Mouse (Mus musculus) lung, postnatal 10 days (tissue): Measurements from ENCODE around the gene Kcnip4.

Experiments
- DNase-seq: peaks from one replicate; pipeline ENCODE4 v3.0.0; 2021

Kcnip4 gene

GRCm38 (mm10) chr5:49241708-49242107 is 283.0 kb downstream of the Kcnip4 start:
- DNase-seq = no peak

- DNase-seq = no peak
Observed at GRCm38 (mm10) chr5:49201164-49201756, 323.4 kb downstream of the Kcnip4 start.

- no peak for DNase-seq
Observed at GRCm38 (mm10) chr5:49188236-49188635, 336.5 kb downstream of the Kcnip4 start.

GRCm38 (mm10) chr5:49150116-49150811 is 374.4 kb downstream of the Kcnip4 start:
- DNase-seq = no peak

GRCm38 (mm10) chr5:49149684-49150083 is 375.0 kb downstream of the Kcnip4 start:
- no peak for DNase-seq

GRCm38 (mm10) chr5:49095432-49095831 is 429.3 kb downstream of the Kcnip4 start:
- no peak for DNase-seq

GRCm38 (mm10) chr5:49094945-49095344 is 429.8 kb downstream of the Kcnip4 start:
- no peak for DNase-seq

GRCm38 (mm10) chr5:49094306-49094705 is 430.4 kb downstream of the Kcnip4 start:
- no peak for DNase-seq

GRCm38 (mm10) chr5:49090122-49090680 is 434.5 kb downstream of the Kcnip4 start:
- peak; percentile 75 for DNase-seq

GRCm38 (mm10) chr5:49065646-49066045 is 459.1 kb downstream of the Kcnip4 start:
- no peak for DNase-seq

GRCm38 (mm10) chr5:49058926-49059325 is 465.8 kb downstream of the Kcnip4 start:
- no peak for DNase-seq

GRCm38 (mm10) chr5:49057636-49058340 is 466.9 kb downstream of the Kcnip4 start:
- DNase-seq = no peak

- DNase-seq = no peak
Observed at GRCm38 (mm10) chr5:49047960-49048359, 476.7 kb downstream of the Kcnip4 start.

GRCm38 (mm10) chr5:49041259-49041845 is 483.4 kb downstream of the Kcnip4 start:
- DNase-seq = no peak

- DNase-seq = no peak
Observed at GRCm38 (mm10) chr5:48997359-48997758, 527.3 kb downstream of the Kcnip4 start.

GRCm38 (mm10) chr5:48989145-48989659 is 535.5 kb downstream of the Kcnip4 start:
- DNase-seq = no peak

GRCm38 (mm10) chr5:48942378-48943088 is 582.2 kb downstream of the Kcnip4 start:
- DNase-seq = no peak

GRCm38 (mm10) chr5:48931881-48932280 is 592.8 kb downstream of the Kcnip4 start:
- no peak for DNase-seq

GRCm38 (mm10) chr5:48890216-48890615 is 634.5 kb downstream of the Kcnip4 start:
- DNase-seq = no peak

- DNase-seq = peak; percentile 2
Observed at GRCm38 (mm10) chr5:48889395-48890194, 635.1 kb downstream of the Kcnip4 start.

GRCm38 (mm10) chr5:48878081-48878480 is 646.6 kb downstream of the Kcnip4 start:
- DNase-seq = no peak
